Mouse (Mus musculus) heart, embryonic 12.5 days (tissue): ENCODE measurements around the gene Crhr1. TPM values are rescaled to one million over a fixed set of nuclear protein-coding genes. Genes with fewer than 3 reads are reported as not detected.

Experiments
- ATAC-seq: fragments of 200-750 bp; cut with Nextera tagmentation; 2 replicates; pipeline ENCODE4 v1.8.0; 2017; ENCODE audit warnings: moderate TSS enrichment, moderate library complexity; ENCODE audit not compliant: insufficient number of reproducible peaks, low FRiP score
- H3K27ac ChIP-seq: fragments of 300-500 bp; sonication (generic); 2 replicates; pipeline ENCODE4 v1.5.1; 2016; ENCODE audit warnings: mild to moderate bottlenecking, moderate library complexity; ENCODE audit not compliant: poor library complexity, severe bottlenecking
- H3K27me3 ChIP-seq: fragments of 300-500 bp; sonication (generic); replicated peaks from 2 replicates; pipeline ENCODE4 v1.6.1; 2016; ENCODE audit warnings: mild to moderate bottlenecking, moderate library complexity
- H3K36me3 ChIP-seq: fragments of 300-500 bp; sonication (generic); 2 replicates; pipeline ENCODE4 v1.6.1; 2016; ENCODE audit warnings: mild to moderate bottlenecking, moderate library complexity
- H3K4me1 ChIP-seq: fragments of 300-500 bp; sonication (generic); replicated peaks from 2 replicates; pipeline ENCODE4 v1.6.1; 2016; ENCODE audit warnings: mild to moderate bottlenecking
- H3K4me2 ChIP-seq: fragments of 300-500 bp; sonication (generic); 2 replicates; pipeline ENCODE4 v1.6.1; 2016; ENCODE audit warnings: mild to moderate bottlenecking, moderate library complexity
- H3K4me3 ChIP-seq: fragments of 300-500 bp; sonication (generic); 2 replicates; pipeline ENCODE4 v1.5.1; 2016; ENCODE audit warnings: mild to moderate bottlenecking
- H3K9ac ChIP-seq: fragments of 300-500 bp; sonication (generic); 2 replicates; pipeline ENCODE4 v1.6.1; 2016; ENCODE audit warnings: mild to moderate bottlenecking, moderate library complexity
- H3K9me3 ChIP-seq: fragments of 300-500 bp; sonication (generic); replicated peaks from 2 replicates; pipeline ENCODE4 v1.6.1; 2016; ENCODE audit warnings: mild to moderate bottlenecking, moderate library complexity
- WGBS: fragments of 180-500 bp; shearing (Covaris S2); methylation state at CpG from one replicate; pipeline ENCODE4 v1.1.7; 2016; 5-methylcytosine and 5-hydroxymethylcytosine counted together
- polyA plus RNA-seq: library from polyadenylated mRNA; unstranded; fragments of >200 nt; fragmentation: Nextera tagmentation; extraction: Ambion mirVana; gene quantifications from 2 replicates; pipeline ENCODE4 v1.2.1, GENCODE M21; 2016

Crhr1 gene
- polyA plus RNA-seq, 1 experiment from 2014 or later, result not detected

DNA sequence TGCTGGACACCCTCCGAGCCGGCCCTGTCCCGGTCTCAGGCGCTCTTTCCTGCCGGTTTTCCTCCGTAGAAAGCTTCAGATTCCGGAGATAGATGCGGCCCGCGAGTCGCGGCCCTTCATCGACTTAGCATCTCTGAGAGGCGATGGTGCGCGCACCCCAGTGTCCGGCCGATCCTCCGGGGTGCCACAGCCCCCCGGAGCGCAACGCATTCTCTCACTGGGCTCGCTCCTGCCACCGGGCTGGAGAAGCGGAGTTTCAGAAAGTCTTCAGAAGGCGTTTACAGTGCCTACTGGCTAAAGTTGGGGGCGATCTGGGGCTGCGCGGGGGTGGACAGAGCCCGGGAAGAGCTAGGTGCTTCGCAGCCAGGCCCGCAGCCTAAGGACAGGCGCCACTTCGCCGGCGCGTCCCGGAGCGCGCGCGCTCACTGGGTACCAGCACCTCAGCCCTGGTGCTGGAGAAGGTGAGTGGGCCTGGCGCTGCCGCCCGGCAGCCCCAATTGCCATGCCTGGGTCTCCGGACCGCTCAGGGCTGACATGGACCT lies 858 bp downstream of the Crhr1 start:
- under 1% methylated on average over 47 of the region's 47 CpGs for WGBS
- H3K4me2 ChIP-seq, result peak overlapping the region; percentile 88

DNA sequence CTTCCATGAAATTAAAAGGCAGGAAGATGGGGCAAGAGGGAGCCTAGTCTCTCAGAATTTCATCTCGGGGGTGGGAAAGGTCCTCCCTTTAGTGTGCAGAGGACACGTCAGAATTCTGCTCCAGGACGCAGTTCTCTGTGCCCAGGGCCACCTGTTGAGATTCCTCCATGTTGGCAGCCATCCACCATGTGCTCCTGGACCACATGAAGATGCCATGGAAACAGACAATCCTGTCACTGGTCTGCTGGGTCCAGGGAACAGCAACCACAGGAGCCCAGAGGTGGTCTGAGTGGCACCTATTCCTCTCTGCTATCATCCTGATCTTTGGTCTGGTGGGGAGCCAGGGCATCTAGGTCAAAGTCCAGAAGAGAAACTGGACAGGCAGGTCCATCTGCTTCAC lies 6.3 kb downstream of the Crhr1 start:
- no peak overlapping the region for H3K27ac ChIP-seq
- no peak overlapping the region for H3K9ac ChIP-seq
- no peaks in the 10 kb centered on the region for H3K36me3 ChIP-seq
- peaks cover 78% of the 10 kb centered on the region for H3K27me3 ChIP-seq
- 70% methylated on average over 3 of the region's 3 CpGs for WGBS
- no peak overlapping the region for H3K4me2 ChIP-seq
- no peaks in the 10 kb centered on the region for H3K9me3 ChIP-seq
- no peaks in the 10 kb centered on the region for H3K4me1 ChIP-seq
- no peak overlapping the region for H3K4me3 ChIP-seq
- no peak for ATAC-seq

More for the DNA sequence above, 858 bp downstream of the Crhr1 start:
- Histone ChIP-seq H3K27me3 (peaks cover 93% of the 10 kb centered on the region), H3K9ac (no peak overlapping the region), H3K9me3 (no peaks in the 10 kb centered on the region), H3K4me3 (peak overlapping the region; percentile 51), H3K4me1 (peaks cover 21% of the 10 kb centered on the region), H3K36me3 (no peaks in the 10 kb centered on the region), H3K27ac (no peak overlapping the region)
- no peak for ATAC-seq

- Histone ChIP-seq H3K27ac (no peak overlapping the region), H3K4me2 (no peak overlapping the region), H3K27me3 (peaks cover 48% of the 10 kb centered on the region), H3K4me3 (no peak overlapping the region), H3K4me1 (no peaks in the 10 kb centered on the region), H3K9me3 (no peaks in the 10 kb centered on the region; the same call in 1 of the 2 replicates), H3K36me3 (no peaks in the 10 kb centered on the region), H3K9ac (no peak overlapping the region)
- no peak for ATAC-seq
- 89% methylated on average over 1 of the region's 1 CpGs for WGBS
Observed at GRCm38 (mm10) chr11:104144930-104145329, 12.3 kb downstream of the Crhr1 start.

DNA sequence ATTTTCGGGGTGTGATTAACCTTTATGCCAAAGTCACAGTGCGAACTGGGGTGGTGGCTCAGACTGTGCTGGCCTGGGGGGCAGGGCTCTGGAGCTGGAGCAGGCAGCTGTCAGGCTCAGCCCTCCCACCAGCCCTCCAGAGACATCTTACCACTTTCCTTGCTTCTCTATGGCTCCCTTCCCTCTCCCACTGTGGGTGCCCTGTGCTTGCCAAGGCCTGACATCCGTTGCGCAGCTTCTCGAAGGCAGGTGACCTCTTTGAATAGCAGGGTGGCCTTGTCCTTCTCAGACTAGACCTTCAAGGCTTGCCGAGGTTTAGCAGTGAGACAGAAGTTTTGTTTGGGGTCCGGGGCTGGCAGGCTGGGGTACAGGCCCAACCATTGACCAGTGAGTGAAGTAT lies 16.1 kb downstream of the Crhr1 start:
- Histone ChIP-seq H3K4me1 (no peaks in the 10 kb centered on the region), H3K27ac (no peak overlapping the region), H3K27me3 (peaks cover 49% of the 10 kb centered on the region), H3K4me2 (no peak overlapping the region), H3K9me3 (no peaks in the 10 kb centered on the region; the same call in 1 of the 2 replicates), H3K9ac (no peak overlapping the region), H3K36me3 (no peaks in the 10 kb centered on the region), H3K4me3 (no peak overlapping the region)
- no peak for ATAC-seq
- WGBS, result 70% methylated on average over 7 of the region's 7 CpGs

DNA sequence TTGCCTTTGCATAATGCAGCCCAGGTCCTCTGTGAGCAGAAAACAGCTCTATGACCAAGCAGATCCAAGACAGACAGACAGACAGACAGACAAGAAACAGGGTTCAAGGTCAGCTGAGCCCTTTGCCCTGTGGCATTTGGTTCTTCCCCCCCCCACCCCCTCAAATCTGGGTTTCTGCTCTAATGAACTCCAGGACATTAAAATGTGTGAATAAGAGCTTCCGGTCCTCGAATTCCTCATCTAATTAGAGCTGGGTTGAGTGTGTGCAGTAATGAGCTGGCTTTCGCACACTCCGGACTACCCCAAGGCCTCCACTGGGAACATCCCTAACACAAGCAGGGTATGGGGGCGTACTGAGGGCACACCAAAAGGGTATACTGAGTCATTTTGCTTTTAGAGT lies 18.3 kb downstream of the Crhr1 start:
- Histone ChIP-seq H3K4me1 (no peaks in the 10 kb centered on the region), H3K4me2 (no peak overlapping the region), H3K27me3 (peaks cover 60% of the 10 kb centered on the region), H3K9me3 (no peaks in the 10 kb centered on the region), H3K9ac (no peak overlapping the region), H3K36me3 (no peaks in the 10 kb centered on the region), H3K4me3 (no peak overlapping the region), H3K27ac (no peak overlapping the region)
- no peak for ATAC-seq
- WGBS, result 74% methylated on average over 5 of the region's 5 CpGs

DNA sequence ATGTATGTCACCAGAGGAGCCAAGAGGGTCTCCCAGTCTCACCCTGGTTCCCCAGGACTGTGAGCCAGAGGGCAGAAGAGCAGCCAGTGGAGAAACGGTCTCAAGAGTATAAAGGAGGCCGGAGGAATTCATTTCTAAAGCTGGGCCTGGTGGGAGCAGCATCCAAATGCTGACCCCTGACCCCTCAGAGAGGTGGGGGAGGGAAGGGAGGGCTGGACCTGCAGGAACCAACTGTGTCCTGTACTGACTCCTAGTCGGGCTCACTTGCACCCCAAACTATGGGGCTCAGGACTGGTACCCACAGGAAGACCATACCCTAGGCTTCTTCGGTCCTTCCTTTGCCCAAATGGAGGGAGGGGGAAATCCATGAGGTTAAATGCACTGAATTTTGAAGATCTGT lies 21.7 kb downstream of the Crhr1 start:
- ATAC-seq, result no peak
- H3K4me3 ChIP-seq, result no peak overlapping the region
- H3K36me3 ChIP-seq, result no peaks in the 10 kb centered on the region
- H3K27ac ChIP-seq, result no peak overlapping the region
- no peak overlapping the region for H3K4me2 ChIP-seq
- 66% methylated on average over 4 of the region's 4 CpGs for WGBS
- peaks cover 8% of the 10 kb centered on the region for H3K4me1 ChIP-seq
- no peaks in the 10 kb centered on the region for H3K9me3 ChIP-seq
- H3K27me3 ChIP-seq, result peaks cover 68% of the 10 kb centered on the region
- no peak overlapping the region for H3K9ac ChIP-seq

- no peak overlapping the region for H3K27ac ChIP-seq
Observed at GRCm38 (mm10) chr11:104154820-104155635, 22.4 kb downstream of the Crhr1 start.

GRCm38 (mm10) chr11:104155899-104156298 lies 23.2 kb downstream of the Crhr1 start:
- no peak overlapping the region for H3K4me3 ChIP-seq
- H3K9ac ChIP-seq, result no peak overlapping the region
- no peak for ATAC-seq
- no peak overlapping the region for H3K4me2 ChIP-seq
- H3K27ac ChIP-seq, result no peak overlapping the region
- peaks cover 8% of the 10 kb centered on the region for H3K4me1 ChIP-seq
- H3K9me3 ChIP-seq, result no peaks in the 10 kb centered on the region
- H3K36me3 ChIP-seq, result no peaks in the 10 kb centered on the region
- H3K27me3 ChIP-seq, result peaks cover 76% of the 10 kb centered on the region

More at GRCm38 (mm10) chr11:104154820-104155635, 22.4 kb downstream of the Crhr1 start:
- no peaks in the 10 kb centered on the region for H3K9me3 ChIP-seq
- H3K4me3 ChIP-seq, result no peak overlapping the region
- H3K36me3 ChIP-seq, result no peaks in the 10 kb centered on the region
- WGBS, result 47% methylated on average over 9 of the region's 9 CpGs
- peaks cover 8% of the 10 kb centered on the region for H3K4me1 ChIP-seq
- H3K4me2 ChIP-seq, result no peak overlapping the region
- H3K9ac ChIP-seq, result no peak overlapping the region
- peaks cover 75% of the 10 kb centered on the region for H3K27me3 ChIP-seq
- ATAC-seq, result no peak

- Histone ChIP-seq H3K4me2 (no peak overlapping the region), H3K36me3 (no peaks in the 10 kb centered on the region), H3K9ac (no peak overlapping the region), H3K4me3 (no peak overlapping the region), H3K4me1 (peaks cover 8% of the 10 kb centered on the region), H3K27ac (no peak overlapping the region), H3K9me3 (no peaks in the 10 kb centered on the region), H3K27me3 (peaks cover 72% of the 10 kb centered on the region)
- no peak for ATAC-seq
- 37% methylated on average over 3 of the region's 3 CpGs for WGBS
Observed at GRCm38 (mm10) chr11:104156391-104156790, 23.7 kb downstream of the Crhr1 start.

DNA sequence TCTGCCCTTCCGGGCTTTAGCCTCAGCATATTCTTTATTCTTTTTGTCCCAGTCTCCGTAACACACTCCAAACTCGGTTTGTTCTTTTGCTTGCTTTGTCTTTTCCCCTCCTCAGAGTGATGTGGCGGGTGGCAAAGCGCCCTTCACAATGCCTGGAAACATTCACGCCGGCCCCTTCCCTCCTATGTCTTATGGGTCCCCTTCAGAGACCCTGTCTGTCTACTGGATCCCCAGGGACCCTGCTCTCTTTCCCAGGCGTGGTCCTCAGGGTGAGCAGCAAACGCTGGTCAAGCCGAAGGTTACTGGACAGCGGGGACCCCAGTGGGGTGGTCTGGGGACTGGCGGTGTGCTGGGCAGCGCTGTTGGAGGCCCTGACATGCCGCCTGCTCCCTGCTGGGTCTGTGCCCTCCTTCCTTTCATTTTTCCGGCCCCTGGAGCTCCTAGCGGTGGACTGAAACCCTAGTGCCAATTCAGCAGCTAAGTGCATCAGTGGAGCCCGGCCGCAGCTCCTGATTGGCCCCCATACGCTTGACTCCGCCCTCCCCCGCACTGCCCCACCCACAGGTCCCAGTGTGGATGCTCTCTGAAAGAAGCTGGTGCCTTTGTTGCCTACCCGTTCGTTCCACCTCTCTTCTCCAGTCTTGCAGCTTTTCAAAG lies 25.1 kb downstream of the Crhr1 start:
- 6% methylated on average over 23 of the region's 23 CpGs for WGBS
- H3K4me2 ChIP-seq, result peak overlapping the region; percentile 69
- H3K27me3 ChIP-seq, result peaks cover 59% of the 10 kb centered on the region
- peaks cover 8% of the 10 kb centered on the region for H3K4me1 ChIP-seq
- H3K36me3 ChIP-seq, result no peaks in the 10 kb centered on the region
- H3K9me3 ChIP-seq, result no peaks in the 10 kb centered on the region
- peak overlapping the region; percentile 39 for H3K4me3 ChIP-seq
- no peak overlapping the region for H3K9ac ChIP-seq
- no peak overlapping the region for H3K27ac ChIP-seq
- ATAC-seq, result peak; percentile 63; the same call in 1 of the 2 replicates

DNA sequence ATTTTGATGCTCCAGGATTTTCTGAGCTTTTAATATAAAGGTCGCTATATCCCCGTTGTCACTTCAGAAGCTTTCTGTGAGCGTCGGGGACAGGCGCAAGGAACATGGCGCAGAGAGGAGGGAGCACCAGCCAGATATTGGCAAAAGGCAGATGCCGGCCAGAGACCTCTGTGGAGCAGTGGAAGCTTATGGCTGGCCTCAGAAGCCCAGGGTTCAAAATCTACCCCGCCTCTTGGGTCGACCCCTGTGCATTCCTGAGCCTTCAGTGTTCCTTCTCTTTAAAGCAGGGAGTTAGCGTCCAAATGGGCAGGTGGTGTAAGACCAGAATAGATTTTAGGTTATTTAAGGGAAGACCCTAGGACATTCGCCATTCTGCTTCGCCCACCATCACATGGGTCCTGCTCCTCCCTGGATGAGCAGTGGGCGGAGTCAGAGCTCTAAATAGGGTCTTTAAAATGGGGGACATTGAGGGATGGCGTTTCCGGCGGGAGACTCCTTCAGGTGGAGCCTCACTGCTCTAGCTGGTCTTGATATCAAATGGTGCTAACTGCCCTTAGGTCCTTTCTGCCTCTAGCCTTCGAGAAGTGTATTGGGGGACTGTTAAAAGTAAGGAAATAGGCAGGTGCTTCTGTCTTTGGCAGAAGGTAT lies 25.7 kb downstream of the Crhr1 start:
- peak overlapping the region; percentile 69 for H3K4me2 ChIP-seq
- H3K9ac ChIP-seq, result no peak overlapping the region
- H3K9me3 ChIP-seq, result no peaks in the 10 kb centered on the region
- H3K36me3 ChIP-seq, result no peaks in the 10 kb centered on the region
- no peak for ATAC-seq
- H3K27me3 ChIP-seq, result peaks cover 59% of the 10 kb centered on the region
- H3K27ac ChIP-seq, result no peak overlapping the region
- 12% methylated on average over 17 of the region's 17 CpGs for WGBS
- peak overlapping the region; percentile 39 for H3K4me3 ChIP-seq
- peaks cover 8% of the 10 kb centered on the region for H3K4me1 ChIP-seq
